Mouse (Mus musculus): ENCODE data around the gene Dnaaf1. TPM values are rescaled to one million over a fixed set of nuclear protein-coding genes. Genes with fewer than 3 reads are reported as not detected.

The Dnaaf1 gene
- polyA plus RNA-seq, 1 experiment = not detected

- Histone ChIP-seq H3K4me1 (ENCODE audit: control insufficient read depth, insufficient read depth, low read length) (no peaks in the 10 kb centered on the region), H3K4me3 (ENCODE audit: insufficient read depth, low read length) (no peak overlapping the region), H3K27ac (ENCODE audit: insufficient read depth, low read length) (no peak overlapping the region)
- TF ChIP-seq POLR2A (IDR thresholded peaks at IDR 0.05; ENCODE audit: low read depth, low read length) (no peak), CTCF (IDR thresholded peaks at IDR 0.05; ENCODE audit: borderline replicate concordance, insufficient read depth, low read length) (no peak)
These were observed 13.8 kb downstream of the Dnaaf1 start for GRCm38 (mm10) chr8:119588844-119589243.

GRCm38 (mm10) chr8:119590348-119590747 is 15.3 kb downstream of the Dnaaf1 start:
- Histone ChIP-seq H3K27ac (ENCODE audit: insufficient read depth, low read length) (no peak overlapping the region), H3K4me1 (ENCODE audit: control insufficient read depth, insufficient read depth, low read length) (no peaks in the 10 kb centered on the region), H3K4me3 (ENCODE audit: insufficient read depth, low read length) (no peak overlapping the region)
- TF ChIP-seq POLR2A (IDR thresholded peaks at IDR 0.05; ENCODE audit: low read depth, low read length) = no peak
- no peak for TF ChIP-seq CTCF (IDR thresholded peaks at IDR 0.05; ENCODE audit: borderline replicate concordance, insufficient read depth, low read length)

- no peak for TF ChIP-seq CTCF (IDR thresholded peaks at IDR 0.05; ENCODE audit: borderline replicate concordance, insufficient read depth, low read length)
- TF ChIP-seq POLR2A (IDR thresholded peaks at IDR 0.05; ENCODE audit: low read depth, low read length) = no peak
- H3K4me1 ChIP-seq (ENCODE audit: control insufficient read depth, insufficient read depth, low read length) = no peaks in the 10 kb centered on the region
- no peak overlapping the region for H3K27ac ChIP-seq (ENCODE audit: insufficient read depth, low read length)
- no peak overlapping the region for H3K4me3 ChIP-seq (ENCODE audit: insufficient read depth, low read length)
These were observed 16.4 kb downstream of the Dnaaf1 start for GRCm38 (mm10) chr8:119591456-119591855.

GRCm38 (mm10) chr8:119603771-119604170 is 28.7 kb downstream of the Dnaaf1 start:
- Histone ChIP-seq H3K27ac (ENCODE audit: insufficient read depth, low read length) (no peak overlapping the region), H3K4me3 (ENCODE audit: insufficient read depth, low read length) (peak overlapping the region; percentile 65), H3K4me1 (ENCODE audit: control insufficient read depth, insufficient read depth, low read length) (no peaks in the 10 kb centered on the region; the same call in 1 of the 2 replicates)
- TF ChIP-seq CTCF (IDR thresholded peaks at IDR 0.05; ENCODE audit: borderline replicate concordance, insufficient read depth, low read length) = no peak
- TF ChIP-seq POLR2A (IDR thresholded peaks at IDR 0.05; ENCODE audit: low read depth, low read length) = no peak

- H3K4me1 ChIP-seq (ENCODE audit: control insufficient read depth, insufficient read depth, low read length) = no peaks in the 10 kb centered on the region; the same call in 1 of the 2 replicates
- no peak for TF ChIP-seq CTCF (IDR thresholded peaks at IDR 0.05; ENCODE audit: borderline replicate concordance, insufficient read depth, low read length)
- no peak overlapping the region for H3K27ac ChIP-seq (ENCODE audit: insufficient read depth, low read length)
- H3K4me3 ChIP-seq (ENCODE audit: insufficient read depth, low read length) = peak overlapping the region; percentile 65
These were observed 29.4 kb downstream of the Dnaaf1 start for GRCm38 (mm10) chr8:119604398-119604803.

GRCm38 (mm10) chr8:119604996-119605395 is 30.0 kb downstream of the Dnaaf1 start, which contains the start of gene Taf1c:
Gene Taf1c, minus strand, starts transcription at chr8:119605222.
- Histone ChIP-seq H3K27ac (ENCODE audit: insufficient read depth, low read length) (no peak within 1 kb of the TSS), H3K4me1 (ENCODE audit: control insufficient read depth, insufficient read depth, low read length) (no peaks in the 10 kb centered on the region; the same call in 1 of the 2 replicates), H3K4me3 (ENCODE audit: insufficient read depth, low read length) (peak within 1 kb of the TSS; percentile 65)
- TF ChIP-seq POLR2A (IDR thresholded peaks at IDR 0.05; ENCODE audit: low read depth, low read length) (peak; percentile 91), CTCF (IDR thresholded peaks at IDR 0.05; ENCODE audit: borderline replicate concordance, insufficient read depth, low read length) (peak; percentile 78; the same call in 1 of the 2 replicates)

- Histone ChIP-seq H3K27ac (ENCODE audit: insufficient read depth, low read length) (no peak overlapping the region), H3K4me3 (ENCODE audit: insufficient read depth, low read length) (no peak overlapping the region), H3K4me1 (ENCODE audit: control insufficient read depth, insufficient read depth, low read length) (no peaks in the 10 kb centered on the region; the same call in 1 of the 2 replicates)
- TF ChIP-seq CTCF (IDR thresholded peaks at IDR 0.05; ENCODE audit: borderline replicate concordance, insufficient read depth, low read length) (no peak), POLR2A (IDR thresholded peaks at IDR 0.05; ENCODE audit: low read depth, low read length) (no peak)
These were observed 31.2 kb downstream of the Dnaaf1 start for GRCm38 (mm10) chr8:119606224-119606623.

GRCm38 (mm10) chr8:119612471-119612870 is 37.4 kb downstream of the Dnaaf1 start, which contains the start of gene Adad2:
Gene Adad2, plus strand, starts transcription at chr8:119612747.
- no peak within 1 kb of the TSS for H3K4me3 ChIP-seq (ENCODE audit: insufficient read depth, low read length)
- no peaks in the 10 kb centered on the region for H3K4me1 ChIP-seq (ENCODE audit: control insufficient read depth, insufficient read depth, low read length)
- no peak within 1 kb of the TSS for H3K27ac ChIP-seq (ENCODE audit: insufficient read depth, low read length)
- no peak for TF ChIP-seq CTCF (IDR thresholded peaks at IDR 0.05; ENCODE audit: borderline replicate concordance, insufficient read depth, low read length)
- TF ChIP-seq POLR2A (IDR thresholded peaks at IDR 0.05; ENCODE audit: low read depth, low read length) = no peak

GRCm38 (mm10) chr8:119615096-119615495 is 40.1 kb downstream of the Dnaaf1 start:
- H3K27ac ChIP-seq (ENCODE audit: insufficient read depth, low read length) = no peak overlapping the region
- TF ChIP-seq POLR2A (IDR thresholded peaks at IDR 0.05; ENCODE audit: low read depth, low read length) (no peak), CTCF (IDR thresholded peaks at IDR 0.05; ENCODE audit: borderline replicate concordance, insufficient read depth, low read length) (no peak)
- H3K4me3 ChIP-seq (ENCODE audit: insufficient read depth, low read length) = no peak overlapping the region
- no peaks in the 10 kb centered on the region for H3K4me1 ChIP-seq (ENCODE audit: control insufficient read depth, insufficient read depth, low read length)

- H3K4me1 ChIP-seq (ENCODE audit: control insufficient read depth, insufficient read depth, low read length) = no peaks in the 10 kb centered on the region
- TF ChIP-seq CTCF (IDR thresholded peaks at IDR 0.05; ENCODE audit: borderline replicate concordance, insufficient read depth, low read length) (no peak), POLR2A (IDR thresholded peaks at IDR 0.05; ENCODE audit: low read depth, low read length) (no peak)
- no peak overlapping the region for H3K27ac ChIP-seq (ENCODE audit: insufficient read depth, low read length)
These were observed 41.3 kb downstream of the Dnaaf1 start for GRCm38 (mm10) chr8:119616358-119616757.

More at GRCm38 (mm10) chr8:119616358-119616757, 41.3 kb downstream of the Dnaaf1 start:
- no peak overlapping the region for H3K4me3 ChIP-seq (ENCODE audit: insufficient read depth, low read length)

All from embryonic fibroblast, embryonic 13.5 days (primary cell).